Mouse (Mus musculus) heart, embryonic 16.5 days (tissue): ENCODE data around the gene Samhd1. TPM values are rescaled to one million over a fixed set of nuclear protein-coding genes. Genes with fewer than 3 reads are reported as not detected.
"Not testable (repeated sequence)": the region's sequence is repeated elsewhere in the genome, so short reads cannot be mapped to it uniquely, and the experiment has no call there.

Experiments
- ATAC-seq: fragments of 200-750 bp; cut with Nextera tagmentation; replicated peaks from 2 replicates; pipeline ENCODE4 v1.8.0; 2017; ENCODE audit warnings: moderate number of reproducible peaks; ENCODE audit not compliant: insufficient read depth, low FRiP score; ENCODE audit errors: extremely low read depth
- H3K27ac ChIP-seq: fragments of 300-500 bp; sonication (generic); 2 replicates; pipeline ENCODE4 v1.5.1; 2014; ENCODE audit warnings: mild to moderate bottlenecking, low read length, control low read depth, moderate library complexity
- H3K27me3 ChIP-seq: fragments of 300-500 bp; sonication (generic); 2 replicates; pipeline ENCODE4 v1.6.1; 2014; ENCODE audit warnings: low read length, mixed read lengths; ENCODE audit not compliant: control insufficient read depth, insufficient read depth
- H3K36me3 ChIP-seq: fragments of 300-500 bp; sonication (generic); 2 replicates; pipeline ENCODE4 v1.6.1; 2014; ENCODE audit not compliant: control insufficient read depth, insufficient read depth
- H3K4me1 ChIP-seq: fragments of 300-500 bp; sonication (generic); 2 replicates; pipeline ENCODE4 v1.6.1; 2014; ENCODE audit warnings: low read length, mixed read lengths; ENCODE audit not compliant: control insufficient read depth, insufficient read depth
- H3K4me2 ChIP-seq: fragments of 300-500 bp; sonication (generic); 2 replicates; pipeline ENCODE4 v1.6.1; 2014; ENCODE audit warnings: low read depth, mild to moderate bottlenecking, control low read depth, low read length
- H3K4me3 ChIP-seq: fragments of 300-500 bp; sonication (generic); 2 replicates; pipeline ENCODE4 v1.5.1; 2014; ENCODE audit warnings: mild to moderate bottlenecking, control low read depth, low read length
- H3K9ac ChIP-seq: fragments of 300-500 bp; sonication (generic); 2 replicates; pipeline ENCODE4 v1.6.1; 2014; ENCODE audit warnings: low read length, control low read depth
- H3K9me3 ChIP-seq: fragments of 300-500 bp; sonication (generic); replicated peaks from 2 replicates; pipeline ENCODE4 v1.6.1; 2016; ENCODE audit warnings: low read length; ENCODE audit not compliant: control insufficient read depth
- WGBS: fragments of 180-500 bp; shearing (Covaris S2); extraction: QIAGEN DNeasy Blood & Tissue Kit; methylation state at CpG from one replicate; pipeline ENCODE4 v1.1.7; 2014; 5-methylcytosine and 5-hydroxymethylcytosine counted together
- polyA plus RNA-seq: library from polyadenylated mRNA; unstranded; fragments of >200 nt; fragmentation: Nextera tagmentation; extraction: Ambion mirVana; gene quantifications from 2 replicates; pipeline ENCODE4 v1.2.1, GENCODE M21; 2015

The Samhd1 gene
- polyA plus RNA-seq, 1 experiment from 2014 or later: 17.0 TPM

- H3K27ac ChIP-seq, H3K4me1 ChIP-seq, H3K9me3 ChIP-seq, H3K27me3 ChIP-seq, H3K4me2 ChIP-seq, H3K9ac ChIP-seq, ATAC-seq, H3K4me3 ChIP-seq: not testable (repeated sequence)
- H3K36me3 ChIP-seq: peaks cover 41% of the 10 kb centered on the region
These were observed 30.5 kb upstream of the Samhd1 start for GRCm38 (mm10) chr2:157165312-157166224.

GRCm38 (mm10) chr2:157164101-157164500, 29.0 kb upstream of the Samhd1 start:
- H3K4me2 ChIP-seq: no peak overlapping the region
- no peak overlapping the region for H3K27ac ChIP-seq
- H3K4me1 ChIP-seq: no peaks in the 10 kb centered on the region
- H3K9ac ChIP-seq: no peak overlapping the region
- no peaks in the 10 kb centered on the region for H3K27me3 ChIP-seq
- no peak for ATAC-seq
- no peaks in the 10 kb centered on the region for H3K9me3 ChIP-seq
- peaks cover 47% of the 10 kb centered on the region for H3K36me3 ChIP-seq
- H3K4me3 ChIP-seq: no peak overlapping the region
- WGBS: 84% methylated on average over 2 of the region's 2 CpGs

GRCm38 (mm10) chr2:157156079-157156478, 21.0 kb upstream of the Samhd1 start:
- no peak overlapping the region for H3K4me3 ChIP-seq
- H3K27me3 ChIP-seq: no peaks in the 10 kb centered on the region
- no peak overlapping the region for H3K27ac ChIP-seq
- no peaks in the 10 kb centered on the region for H3K4me1 ChIP-seq
- WGBS: 90% methylated on average over 1 of the region's 1 CpGs
- H3K36me3 ChIP-seq: peaks cover 47% of the 10 kb centered on the region
- ATAC-seq: no peak
- H3K9me3 ChIP-seq: no peaks in the 10 kb centered on the region
- H3K4me2 ChIP-seq: no peak overlapping the region
- no peak overlapping the region for H3K9ac ChIP-seq

- no peak overlapping the region for H3K4me2 ChIP-seq
- ATAC-seq: no peak
- no peaks in the 10 kb centered on the region for H3K9me3 ChIP-seq
- H3K4me3 ChIP-seq: no peak overlapping the region
- no peak overlapping the region for H3K9ac ChIP-seq
- H3K4me1 ChIP-seq: no peaks in the 10 kb centered on the region
- 84% methylated on average over 2 of the region's 2 CpGs for WGBS
- peaks cover 44% of the 10 kb centered on the region for H3K36me3 ChIP-seq
- H3K27me3 ChIP-seq: no peaks in the 10 kb centered on the region
- no peak overlapping the region for H3K27ac ChIP-seq
These were observed 18.2 kb upstream of the Samhd1 start for GRCm38 (mm10) chr2:157153235-157153634.

- Histone ChIP-seq H3K27ac (no peak overlapping the region), H3K4me2 (no peak overlapping the region), H3K4me3 (no peak overlapping the region), H3K36me3 (peaks cover 37% of the 10 kb centered on the region), H3K27me3 (no peaks in the 10 kb centered on the region), H3K9me3 (no peaks in the 10 kb centered on the region), H3K9ac (no peak overlapping the region), H3K4me1 (no peaks in the 10 kb centered on the region)
- no peak for ATAC-seq
- WGBS: 91% methylated on average over 5 of the region's 5 CpGs
These were observed 13.4 kb upstream of the Samhd1 start for GRCm38 (mm10) chr2:157148417-157148816.

- Histone ChIP-seq H3K9me3 (no peaks in the 10 kb centered on the region), H3K27ac (no peak overlapping the region), H3K4me2 (no peak overlapping the region), H3K9ac (no peak overlapping the region), H3K4me1 (no peaks in the 10 kb centered on the region), H3K36me3 (peaks cover 32% of the 10 kb centered on the region), H3K4me3 (no peak overlapping the region), H3K27me3 (no peaks in the 10 kb centered on the region)
- no peak for ATAC-seq
- 74% methylated on average over 9 of the region's 9 CpGs for WGBS
These were observed 12.4 kb upstream of the Samhd1 start for GRCm38 (mm10) chr2:157147397-157148020.

GRCm38 (mm10) chr2:157145173-157145572, 10.1 kb upstream of the Samhd1 start:
- no peak overlapping the region for H3K27ac ChIP-seq
- no peak for ATAC-seq
- no peak overlapping the region for H3K4me2 ChIP-seq
- peaks cover 16% of the 10 kb centered on the region for H3K36me3 ChIP-seq
- no peak overlapping the region for H3K9ac ChIP-seq
- no peak overlapping the region for H3K4me3 ChIP-seq
- 56% methylated on average over 1 of the region's 1 CpGs for WGBS
- H3K4me1 ChIP-seq: no peaks in the 10 kb centered on the region
- no peaks in the 10 kb centered on the region for H3K27me3 ChIP-seq
- no peaks in the 10 kb centered on the region for H3K9me3 ChIP-seq

- H3K9me3 ChIP-seq: peaks cover 3% of the 10 kb centered on the region; the same call in 1 of the 2 replicates
- no peak overlapping the region for H3K4me2 ChIP-seq
- no peak overlapping the region for H3K4me3 ChIP-seq
- no peak for ATAC-seq
- H3K9ac ChIP-seq: no peak overlapping the region
- H3K27me3 ChIP-seq: no peaks in the 10 kb centered on the region
- H3K4me1 ChIP-seq: no peaks in the 10 kb centered on the region
- H3K36me3 ChIP-seq: peaks cover 9% of the 10 kb centered on the region
- WGBS: 81% methylated on average over 5 of the region's 5 CpGs
- H3K27ac ChIP-seq: no peak overlapping the region
These were observed 9.1 kb upstream of the Samhd1 start for GRCm38 (mm10) chr2:157144132-157144531.

GRCm38 (mm10) chr2:157141962-157142361, 6.9 kb upstream of the Samhd1 start:
- H3K4me2 ChIP-seq: no peak overlapping the region
- H3K27ac ChIP-seq: no peak overlapping the region
- WGBS: 81% methylated on average over 4 of the region's 4 CpGs

More at GRCm38 (mm10) chr2:157141962-157142361, 6.9 kb upstream of the Samhd1 start:
- no peaks in the 10 kb centered on the region for H3K4me1 ChIP-seq
- no peak overlapping the region for H3K4me3 ChIP-seq
- no peaks in the 10 kb centered on the region for H3K36me3 ChIP-seq
- H3K27me3 ChIP-seq: no peaks in the 10 kb centered on the region
- ATAC-seq: no peak
- no peak overlapping the region for H3K9ac ChIP-seq
- peaks cover 3% of the 10 kb centered on the region; the same call in 1 of the 2 replicates for H3K9me3 ChIP-seq
